Mouse (Mus musculus) skeletal muscle tissue, adult 2 months (tissue): Measurements from ENCODE around the gene Olfr1113.
"Not testable (repeated sequence)": the region's sequence is repeated elsewhere in the genome, so short reads cannot be mapped to it uniquely, and the experiment has no call there.

ENCODE experiments used
- DNase-seq: peaks from one replicate; pipeline ENCODE4 v3.0.0-alpha.2; 2012; ENCODE audit warnings: low read depth, low spot score

Gene Olfr1113

GRCm38 (mm10) chr2:87208670-87209069, at the start of gene Olfr1113:
Gene Olfr1113, plus strand, starts transcription at chr2:87208970.
- DNase-seq: no peak

- DNase-seq: not testable (repeated sequence)
Measured at GRCm38 (mm10) chr2:87167731-87168130, 41.0 kb upstream of the Olfr1113 start.

GRCm38 (mm10) chr2:87187498-87187897, 21.3 kb upstream of the Olfr1113 start, which contains the start of gene Olfr1112:
Gene Olfr1112, plus strand, starts transcription at chr2:87187798.
- DNase-seq: no peak

GRCm38 (mm10) chr2:87247713-87248112, 38.9 kb downstream of the Olfr1113 start, which contains the start of gene Olfr1115:
Gene Olfr1115, plus strand, starts transcription at chr2:87248013.
- no peak for DNase-seq
